Mouse (Mus musculus): ENCODE results near the gene N4bp2. TPM values are rescaled to one million over a fixed set of nuclear protein-coding genes. Genes with fewer than 3 reads are reported as not detected.
A peak's percentile ranks its signal among the peaks of the same experiment; 100 is the strongest.
"Not testable (repeated sequence)": the region's sequence is repeated elsewhere in the genome, so short reads cannot be mapped to it uniquely, and the experiment has no call there.

N4bp2 gene
- total RNA-seq (2017) = 49.1 and 67.5 TPM in 2 replicates

DNA sequence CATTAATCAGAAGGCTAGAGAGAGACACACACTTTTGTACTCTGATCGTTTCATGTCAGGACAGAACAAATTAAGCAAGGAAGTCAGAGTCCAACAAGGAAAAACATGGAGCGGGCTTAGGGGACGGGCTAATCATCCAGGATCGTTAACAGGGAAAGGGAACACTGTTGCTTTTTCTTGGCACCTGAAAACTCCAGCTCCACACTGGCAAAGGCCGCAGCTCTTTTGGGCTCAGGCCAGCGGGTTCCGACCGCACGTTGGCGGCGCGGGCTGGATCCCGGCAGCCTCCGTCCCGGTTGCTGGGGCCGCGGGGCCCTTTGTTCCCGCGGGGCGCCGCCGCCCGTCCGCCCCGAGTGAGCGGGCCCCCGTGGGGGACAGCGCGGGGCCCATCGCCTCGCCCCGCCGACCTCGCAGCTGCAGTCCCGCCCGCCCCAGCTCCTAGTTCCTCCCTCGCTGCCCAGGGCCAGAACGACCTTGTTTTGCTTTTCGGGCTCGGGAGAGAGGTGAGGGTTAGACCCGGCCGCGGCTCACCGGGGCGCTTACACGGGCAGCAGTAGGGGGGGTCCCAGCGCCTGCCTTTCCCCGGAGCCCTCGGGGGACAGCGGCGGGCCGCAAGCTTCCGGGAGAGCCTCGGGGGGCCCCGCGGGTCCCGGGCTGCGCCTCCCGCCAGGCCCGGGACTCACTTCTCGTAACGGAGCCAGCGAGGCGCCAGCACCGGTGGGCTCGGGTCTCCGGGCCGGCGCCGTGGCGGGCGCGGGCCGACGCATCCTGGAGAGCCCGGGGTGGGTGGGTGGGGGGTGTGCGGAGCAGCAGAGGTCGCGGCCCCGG is at the start of gene N4bp2:
Gene N4bp2, plus strand, starts transcription at position 434 of the 828 bp plus-strand sequence.
- ATAC-seq (replicated peaks; ENCODE audit: low read depth, poor library complexity, severe bottlenecking) = peak; percentile 19; the same call in 1 of the 2 replicates

DNA sequence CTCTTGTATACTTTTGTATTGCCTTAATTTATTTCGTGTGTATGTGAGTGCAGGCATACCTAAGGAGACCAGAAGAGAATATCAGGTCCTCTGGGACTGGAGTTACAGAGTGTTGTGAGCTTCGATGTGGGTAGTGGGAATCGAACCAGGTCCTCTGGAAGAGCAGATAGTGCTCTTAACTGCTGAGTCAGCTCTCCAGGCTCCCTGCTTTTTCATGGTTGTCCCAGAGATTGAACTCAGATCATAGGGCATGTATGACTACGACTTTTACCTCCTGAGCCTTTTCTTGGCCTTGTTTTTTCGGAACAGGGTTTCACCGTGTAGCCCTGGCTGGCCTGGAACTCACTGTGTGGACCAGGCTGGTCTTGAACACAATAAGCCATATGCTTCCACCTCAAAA is 48.2 kb upstream of the N4bp2 start:
- no peak for ATAC-seq (replicated peaks; ENCODE audit: low read depth, poor library complexity, severe bottlenecking)

DNA sequence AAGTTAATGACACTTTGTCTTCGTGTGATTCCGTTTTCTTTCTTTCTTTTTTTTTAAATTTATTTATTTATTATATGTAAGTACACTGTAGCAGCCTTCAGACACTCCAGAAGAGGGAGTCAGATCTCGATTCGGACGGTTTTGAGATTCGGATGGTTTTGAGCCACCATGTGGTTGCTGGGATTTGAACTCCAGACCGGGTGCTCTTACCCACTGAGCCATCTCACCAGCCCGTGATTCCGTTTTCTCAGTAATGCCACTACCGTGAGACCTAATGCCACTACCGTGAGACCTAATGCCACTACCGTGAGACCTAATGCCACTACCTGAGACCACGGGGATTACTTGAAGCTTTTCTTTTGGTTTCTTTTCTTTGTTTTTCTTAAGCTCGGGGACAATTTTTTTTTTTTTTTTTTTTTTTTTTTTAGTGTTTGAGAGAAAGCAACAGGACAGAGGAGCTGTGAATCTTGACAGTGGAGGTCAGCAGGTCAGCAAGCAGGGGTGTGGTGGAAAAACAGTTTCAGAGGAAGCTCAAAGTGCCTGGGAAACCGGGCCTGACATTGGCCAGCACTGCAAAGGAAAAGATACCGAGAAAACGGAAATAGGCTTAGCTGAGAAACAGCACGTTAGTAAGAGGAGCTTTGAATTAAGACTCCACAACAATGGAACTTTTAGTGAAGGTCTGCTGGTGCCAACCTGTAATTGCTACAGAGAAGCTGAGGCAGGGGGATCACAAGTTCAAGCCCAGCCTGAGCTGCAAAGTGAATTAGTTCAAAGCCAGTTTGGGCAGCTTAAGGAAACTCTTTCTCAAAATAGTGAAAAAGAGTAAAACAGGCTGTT is 46.0 kb upstream of the N4bp2 start:
- no peak for ATAC-seq (replicated peaks; ENCODE audit: low read depth, poor library complexity, severe bottlenecking)

DNA sequence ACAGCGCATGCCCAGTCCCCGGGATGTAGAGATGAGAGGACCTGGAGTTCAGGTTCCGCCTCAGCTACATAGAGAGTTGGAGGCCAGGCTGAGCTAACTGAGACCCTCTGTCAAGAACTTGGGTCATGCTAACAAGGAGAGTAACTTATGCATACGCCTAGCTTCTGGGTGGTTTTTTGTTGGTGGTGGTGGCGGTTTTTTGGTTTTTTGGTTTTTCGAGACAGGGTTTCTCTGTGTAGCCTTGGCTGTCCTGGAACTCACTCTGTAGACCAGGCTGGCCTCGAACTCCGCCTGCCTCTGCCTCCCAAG is 45.5 kb upstream of the N4bp2 start:
- ATAC-seq (replicated peaks; ENCODE audit: low read depth, poor library complexity, severe bottlenecking) = not testable (repeated sequence)

DNA sequence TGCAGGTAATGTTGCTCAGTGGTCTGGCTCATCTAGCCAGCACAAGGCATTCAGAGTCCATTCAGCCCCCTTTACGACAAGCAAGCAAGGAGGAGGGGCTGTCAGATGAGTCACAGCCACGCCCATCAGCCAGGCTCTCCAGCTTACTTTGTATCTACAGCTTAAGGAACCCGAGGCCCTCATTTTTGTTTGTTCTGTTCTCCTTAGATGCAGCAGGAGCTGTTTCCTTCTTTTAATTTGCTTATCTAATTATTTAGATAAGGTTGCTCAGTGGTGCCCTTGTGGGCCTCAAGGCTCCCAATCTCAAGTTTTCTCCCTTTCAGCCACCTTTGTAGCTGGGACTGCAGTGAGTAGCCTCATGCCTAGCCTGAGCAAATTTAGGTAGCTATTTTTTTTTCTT is 45.0 kb upstream of the N4bp2 start:
- peak; percentile 87 for ATAC-seq (replicated peaks; ENCODE audit: low read depth, poor library complexity, severe bottlenecking)

DNA sequence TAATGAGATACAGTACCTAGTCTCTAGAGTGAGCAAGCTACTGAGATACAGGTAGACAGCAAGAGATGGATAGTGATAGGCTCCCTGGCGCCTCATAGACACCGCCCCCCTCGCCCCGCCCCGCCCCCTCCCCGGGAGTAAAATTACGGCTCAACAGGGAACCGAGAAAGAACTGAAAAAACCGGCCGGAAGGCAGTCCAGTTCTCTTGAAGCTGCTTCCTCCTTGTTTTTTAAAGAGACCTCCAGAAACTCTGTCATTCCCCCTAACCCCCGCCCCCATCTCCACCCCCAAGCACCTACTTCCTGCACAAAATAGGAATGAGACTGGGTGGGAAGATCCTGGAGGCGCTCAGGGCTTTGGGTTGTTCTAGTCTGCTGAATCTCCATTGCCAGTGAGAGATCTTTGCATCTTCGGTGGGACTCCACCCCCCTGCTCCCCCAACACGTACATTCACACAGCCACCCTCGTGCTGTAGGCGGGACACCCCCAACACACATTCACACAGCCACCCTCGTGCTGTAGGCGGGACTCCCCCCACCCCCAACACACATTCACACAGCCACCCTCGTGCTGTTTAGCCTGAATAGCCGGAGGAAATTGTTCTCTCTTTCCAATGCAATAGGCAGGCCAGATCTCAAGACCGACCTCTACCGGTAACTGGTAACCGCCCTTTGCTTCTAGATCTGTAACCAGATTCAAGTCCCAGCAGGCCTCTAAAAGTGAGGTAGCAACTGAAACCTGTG is 38.8 kb upstream of the N4bp2 start:
- ATAC-seq (replicated peaks; ENCODE audit: low read depth, poor library complexity, severe bottlenecking) = peak; percentile 85

DNA sequence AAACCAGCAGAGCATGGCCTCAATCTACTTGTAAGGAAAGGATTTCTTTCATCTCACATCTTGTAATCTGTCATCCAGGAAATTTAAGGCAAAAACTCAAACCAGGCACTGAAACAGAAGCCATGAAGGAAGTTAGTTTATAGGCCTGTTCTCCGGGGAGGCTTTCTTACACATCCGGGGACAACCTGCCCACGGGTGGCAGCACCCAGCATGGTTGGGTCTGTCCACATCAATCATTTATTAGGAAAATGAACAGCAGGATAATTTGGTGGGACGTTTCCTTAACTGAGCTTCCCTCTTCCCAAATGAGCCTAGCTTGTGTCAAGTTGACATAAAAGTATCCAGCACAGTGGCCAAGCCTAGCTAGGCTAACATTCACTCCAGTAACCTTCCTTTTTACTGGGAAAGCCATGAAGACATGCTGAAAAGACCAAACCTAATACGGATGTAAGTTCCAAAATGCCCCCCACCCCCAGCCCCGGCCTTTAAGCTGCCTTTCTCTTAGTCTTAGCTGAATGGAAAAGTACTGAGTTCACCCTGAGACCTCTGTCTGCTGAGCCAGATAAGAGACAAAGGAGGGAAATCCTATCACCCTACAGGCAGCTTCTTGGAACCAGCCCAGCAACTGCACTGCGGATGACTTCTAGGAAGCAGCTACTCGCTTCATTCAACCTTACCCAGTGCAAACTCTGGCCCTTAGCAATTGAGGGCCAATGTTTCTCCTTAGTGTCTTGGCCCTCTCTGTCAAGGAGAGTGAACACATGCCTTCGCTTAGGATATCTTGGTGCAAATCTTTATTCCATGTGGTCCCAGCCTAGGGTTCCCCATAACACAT is 31.9 kb upstream of the N4bp2 start:
- ATAC-seq (replicated peaks; ENCODE audit: low read depth, poor library complexity, severe bottlenecking) = peak; percentile 95

DNA sequence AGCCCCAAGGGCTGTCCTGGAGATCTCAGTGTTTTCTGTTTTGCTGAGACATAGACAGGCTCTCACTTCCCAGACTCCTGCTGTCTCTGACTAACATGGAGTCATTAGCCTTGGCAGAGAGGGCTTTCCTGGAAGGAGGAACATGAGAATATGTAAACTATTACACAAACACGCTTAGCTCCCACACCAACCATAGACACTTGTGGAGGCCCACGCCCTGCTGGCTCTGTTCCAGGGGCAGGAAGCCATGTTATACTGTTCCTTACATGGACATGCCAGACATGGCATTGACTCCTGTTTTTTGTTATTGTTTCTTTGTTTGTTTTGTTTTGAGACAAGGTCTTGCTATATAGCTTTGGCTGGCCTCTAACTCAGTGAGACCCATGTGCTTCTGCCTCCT is 27.7 kb upstream of the N4bp2 start:
- ATAC-seq (replicated peaks; ENCODE audit: low read depth, poor library complexity, severe bottlenecking) = no peak

DNA sequence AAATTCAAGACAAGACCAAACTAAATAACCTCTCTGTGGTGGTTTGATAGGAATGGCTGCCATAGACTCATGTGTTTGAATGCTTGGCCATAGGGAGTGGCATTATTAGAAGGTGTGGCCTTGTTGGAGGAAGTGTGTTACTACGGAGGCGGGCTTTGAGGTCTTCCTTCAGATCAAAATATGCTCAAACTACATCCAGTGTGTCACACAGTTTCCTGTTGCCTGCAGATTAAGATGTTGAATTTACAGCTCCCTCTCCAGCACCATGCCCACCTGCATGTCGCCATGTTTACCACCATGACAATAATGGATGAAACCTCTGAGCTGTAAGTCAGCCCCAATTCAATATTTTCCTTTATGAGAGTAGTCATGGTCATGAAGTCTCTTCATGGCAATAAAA is 24.0 kb upstream of the N4bp2 start:
- 0 out of 2 replicates have a peak, but pooled peaks have one; percentile 52 for ATAC-seq (replicated peaks; ENCODE audit: low read depth, poor library complexity, severe bottlenecking)

DNA sequence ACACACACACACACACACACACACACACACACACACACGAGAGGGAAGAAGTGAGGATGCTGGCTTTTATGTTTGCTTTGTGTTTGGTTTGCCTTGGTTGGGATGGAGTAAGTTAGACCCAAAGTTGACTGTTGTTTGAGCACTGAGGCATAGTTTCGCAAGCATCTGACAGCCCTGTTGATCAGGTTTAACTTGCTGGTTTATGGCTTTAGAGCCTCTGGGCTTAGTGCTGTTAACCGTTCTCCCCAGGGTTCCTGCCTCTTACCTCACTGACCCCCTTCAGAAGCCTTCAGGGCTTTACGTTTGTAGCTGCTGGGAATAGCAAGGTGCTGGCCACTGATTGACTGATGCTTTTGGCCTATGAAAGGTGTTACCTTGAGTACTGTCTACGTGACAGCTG is 16.4 kb upstream of the N4bp2 start:
- ATAC-seq (replicated peaks; ENCODE audit: low read depth, poor library complexity, severe bottlenecking) = no peak

DNA sequence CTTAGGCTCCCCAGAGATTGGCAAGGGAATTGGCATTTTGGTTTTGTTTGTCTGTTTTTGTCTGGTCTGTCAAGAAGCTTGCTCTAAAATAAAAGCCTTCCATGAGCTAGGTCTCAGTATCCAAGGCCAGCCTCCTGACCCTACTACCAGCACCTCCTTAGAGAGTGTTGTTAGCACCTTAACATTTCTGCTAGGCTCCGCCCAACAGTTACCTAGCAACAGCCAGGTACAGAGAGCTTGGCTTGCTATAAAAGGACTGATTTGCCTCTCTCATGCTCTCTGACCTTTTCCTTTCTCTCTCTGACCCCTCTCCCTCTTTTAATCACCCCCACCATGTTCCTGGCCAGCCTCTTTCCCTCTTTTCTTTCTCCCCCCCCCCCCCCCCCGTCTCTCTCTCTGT is 14.9 kb upstream of the N4bp2 start:
- no peak for ATAC-seq (replicated peaks; ENCODE audit: low read depth, poor library complexity, severe bottlenecking)

DNA sequence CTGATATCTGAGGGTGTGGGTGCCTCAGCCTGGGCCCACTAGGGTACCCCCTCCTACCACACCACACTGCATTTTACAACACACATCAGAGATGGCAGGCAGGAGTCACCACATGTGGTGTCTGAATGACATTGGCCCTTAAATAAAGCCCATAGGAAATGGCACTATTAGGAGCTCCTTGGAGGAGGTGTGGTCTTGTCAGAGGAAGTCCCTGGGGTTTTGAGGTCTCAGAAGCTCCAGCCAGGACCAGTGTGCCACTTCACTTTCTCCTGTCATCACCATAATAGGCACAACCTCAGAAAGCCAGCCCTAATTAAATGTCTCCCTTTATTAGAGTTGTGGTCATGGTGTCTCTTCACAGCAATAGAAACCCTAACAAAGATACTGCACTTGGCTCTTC is 14.4 kb upstream of the N4bp2 start:
- peak; percentile 95 for ATAC-seq (replicated peaks; ENCODE audit: low read depth, poor library complexity, severe bottlenecking)

DNA sequence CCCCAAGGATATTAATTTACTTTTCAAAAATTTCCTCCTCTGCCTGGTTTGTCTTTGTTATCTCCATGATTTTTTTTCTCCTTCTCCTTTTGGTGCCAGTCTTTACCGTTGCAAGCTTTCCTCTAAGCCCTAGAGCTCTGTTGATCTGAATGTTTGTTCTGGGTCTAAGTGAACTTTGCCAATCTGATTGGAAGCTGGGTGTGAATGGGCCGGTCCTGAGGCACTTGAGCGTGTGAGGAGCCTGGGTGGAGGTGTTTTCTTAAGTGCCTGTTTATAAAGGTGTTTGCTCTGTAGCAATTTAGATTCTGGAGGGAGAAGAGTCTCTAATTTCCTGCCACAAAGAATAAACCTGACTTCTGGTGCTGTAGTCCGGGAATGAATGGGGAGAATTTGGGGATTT is 11.3 kb upstream of the N4bp2 start:
- no peak for ATAC-seq (replicated peaks; ENCODE audit: low read depth, poor library complexity, severe bottlenecking)

DNA sequence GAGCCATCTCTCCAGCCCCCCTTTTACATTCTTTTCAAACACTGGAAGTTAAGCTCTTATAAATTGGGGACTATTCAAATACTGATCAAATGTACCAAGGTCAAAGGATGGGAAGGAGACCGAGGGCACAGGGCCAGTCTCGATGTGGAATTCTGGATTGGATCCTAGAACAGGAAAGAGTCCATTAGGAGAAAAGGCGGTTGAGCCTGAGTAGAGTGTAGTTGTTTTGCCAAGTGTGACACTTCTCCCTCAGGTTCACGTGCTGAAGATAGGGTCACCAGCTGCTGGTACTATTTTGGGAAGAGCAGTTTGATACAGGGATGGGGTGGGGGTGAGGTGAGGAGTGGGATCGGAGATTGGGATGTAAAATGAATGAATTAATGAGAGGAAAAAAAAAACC is 7.5 kb upstream of the N4bp2 start:
- ATAC-seq (replicated peaks; ENCODE audit: low read depth, poor library complexity, severe bottlenecking) = no peak

DNA sequence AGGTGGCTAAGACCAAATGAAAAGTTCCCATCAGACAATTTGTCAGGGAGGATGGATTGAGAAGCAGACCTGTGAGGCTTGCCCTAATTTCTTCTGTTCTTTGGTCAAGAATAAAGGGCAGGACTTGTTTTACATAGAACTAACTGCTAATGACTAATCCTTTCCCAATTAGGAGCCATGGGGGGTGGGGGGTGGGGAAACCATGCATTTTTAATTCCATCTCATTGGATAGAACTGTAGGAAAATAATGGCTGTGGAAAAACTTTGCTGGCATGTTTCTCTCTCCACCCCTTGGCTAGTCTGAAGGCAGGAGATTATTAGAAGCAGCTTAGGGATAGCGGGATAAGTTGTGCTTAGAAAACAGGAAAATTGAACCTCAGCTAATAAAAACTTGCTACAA is 6.2 kb upstream of the N4bp2 start:
- ATAC-seq (replicated peaks; ENCODE audit: low read depth, poor library complexity, severe bottlenecking) = no peak

DNA sequence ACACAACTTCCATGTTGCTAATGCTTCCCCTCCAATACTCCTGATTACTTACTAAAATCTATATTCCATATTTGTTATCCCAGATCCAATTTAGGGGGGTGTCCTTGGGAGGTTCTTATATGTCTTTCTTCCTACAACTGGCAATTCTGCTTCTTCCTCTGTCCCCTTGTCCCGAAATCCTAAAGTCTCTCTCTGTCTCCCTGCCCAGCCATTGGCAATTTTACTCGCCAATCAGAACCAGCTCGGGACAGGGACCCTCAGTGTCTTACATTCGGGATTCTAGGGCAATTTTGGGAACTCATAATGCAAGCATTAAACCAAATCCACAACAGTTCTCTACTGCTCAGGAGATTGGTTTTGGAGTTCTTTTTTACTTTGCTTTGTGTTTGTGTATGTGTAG is 3.3 kb upstream of the N4bp2 start:
- ATAC-seq (replicated peaks; ENCODE audit: low read depth, poor library complexity, severe bottlenecking) = no peak

DNA sequence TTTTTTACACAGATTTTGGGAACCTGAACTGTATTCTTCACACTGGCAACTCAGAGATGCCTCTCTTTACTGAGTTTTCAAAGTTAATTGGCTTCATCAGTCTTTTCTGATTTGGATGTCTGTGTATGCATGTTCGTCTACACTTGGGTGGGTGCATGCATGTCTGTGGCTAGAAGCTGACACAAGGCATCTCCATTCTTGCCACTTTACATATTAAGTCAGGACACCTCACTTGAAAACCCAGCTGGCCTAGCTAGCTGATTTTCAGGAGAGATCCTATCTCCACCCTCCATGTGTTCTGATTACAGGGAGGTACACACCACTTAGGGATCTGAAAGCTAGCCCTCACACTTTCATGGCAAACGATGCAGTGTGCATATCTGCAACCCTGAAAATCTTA is 2.7 kb upstream of the N4bp2 start:
- ATAC-seq (replicated peaks; ENCODE audit: low read depth, poor library complexity, severe bottlenecking) = no peak

DNA sequence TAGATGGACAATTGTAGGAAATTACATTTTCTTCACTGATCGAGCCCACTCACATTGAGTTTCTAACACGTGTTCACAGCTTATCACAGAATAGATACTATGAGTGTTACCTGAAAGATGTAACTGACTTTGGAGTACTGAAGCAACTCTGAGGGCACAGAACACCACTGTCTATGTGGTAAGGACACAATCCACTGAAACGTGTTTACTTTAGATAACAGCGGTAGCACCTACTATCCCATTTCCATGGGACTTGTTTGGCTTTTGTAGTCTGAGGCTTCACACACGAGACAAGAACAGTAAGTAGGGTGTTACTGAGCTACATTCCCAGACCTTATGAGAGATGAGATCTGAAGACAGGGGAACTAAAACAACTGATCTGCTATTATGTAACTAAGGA is 2.3 kb upstream of the N4bp2 start:
- ATAC-seq (replicated peaks; ENCODE audit: low read depth, poor library complexity, severe bottlenecking) = no peak

DNA sequence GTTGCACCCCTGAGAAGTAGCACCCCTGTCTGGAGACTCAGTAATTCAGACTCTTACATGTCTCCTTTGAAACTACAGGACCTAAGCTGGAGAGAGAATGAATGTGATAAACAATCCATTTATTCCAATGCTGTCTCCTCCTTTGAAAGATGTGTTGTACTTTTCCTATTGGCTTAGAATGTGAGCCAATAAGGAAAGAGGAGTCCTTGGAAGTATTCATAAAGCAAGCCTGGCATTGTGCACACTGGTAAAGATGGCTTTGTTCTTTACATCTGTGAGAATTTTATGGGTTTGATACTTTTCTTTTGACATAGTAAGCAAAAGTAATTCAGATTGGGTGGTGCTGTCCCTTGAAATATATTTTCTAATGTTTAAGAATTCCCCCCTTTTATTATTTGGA is 1.4 kb upstream of the N4bp2 start:
- no peak for ATAC-seq (replicated peaks; ENCODE audit: low read depth, poor library complexity, severe bottlenecking)

DNA sequence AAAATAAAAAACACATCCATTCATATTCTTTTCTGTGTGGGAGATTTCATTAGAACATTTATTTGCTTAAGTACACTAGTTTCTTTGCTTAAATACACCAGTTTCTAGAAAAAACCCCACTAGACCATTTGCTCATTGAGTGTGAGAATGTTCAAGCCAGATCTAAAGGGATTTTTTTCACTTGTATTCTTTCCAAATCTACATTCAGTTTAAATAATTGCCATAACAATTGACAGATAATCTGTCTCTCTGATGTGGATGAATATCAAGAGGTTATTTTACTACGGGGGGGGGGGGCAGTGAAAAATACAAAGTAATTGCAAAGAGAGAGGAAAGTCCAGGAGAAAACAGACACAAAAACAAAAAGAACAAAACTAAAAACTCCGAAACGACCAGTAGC is 635 bp upstream of the N4bp2 start:
- ATAC-seq (replicated peaks; ENCODE audit: low read depth, poor library complexity, severe bottlenecking) = no peak

Data from common myeloid progenitor, adult 5-6 weeks (primary cell).